Mouse (Mus musculus): ENCODE results near the gene Six5.
A peak's percentile ranks its signal among the peaks of the same experiment; 100 is the strongest.

The Six5 gene

DNA sequence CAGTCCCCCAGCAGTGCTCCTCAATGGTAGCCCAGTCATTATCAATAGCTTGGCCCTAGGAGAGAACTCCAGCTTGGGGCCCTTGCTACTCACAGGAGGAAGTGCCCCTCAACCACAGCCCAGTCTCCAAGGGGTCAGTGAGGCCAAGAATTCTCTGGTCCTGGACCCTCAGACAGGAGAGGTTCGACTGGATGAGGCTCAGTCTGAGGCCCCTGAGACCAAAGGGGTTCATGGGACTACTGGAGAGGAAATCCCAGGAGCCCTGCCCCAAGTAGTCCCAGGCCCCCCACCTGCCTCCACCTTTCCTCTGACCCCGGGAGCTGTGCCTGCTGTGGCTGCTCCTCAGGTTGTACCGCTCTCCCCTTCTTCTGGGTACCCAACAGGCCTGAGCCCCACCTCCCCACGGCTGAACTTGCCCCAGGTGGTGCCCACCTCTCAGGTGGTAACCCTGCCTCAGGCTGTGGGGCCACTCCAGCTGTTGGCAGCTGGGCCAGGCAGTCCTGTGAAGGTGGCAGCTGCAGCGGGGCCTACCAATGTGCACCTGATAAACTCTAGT is 2.1 kb downstream of the Six5 start:
- DNase-seq (ENCODE audit: low read depth) = no peak

DNA sequence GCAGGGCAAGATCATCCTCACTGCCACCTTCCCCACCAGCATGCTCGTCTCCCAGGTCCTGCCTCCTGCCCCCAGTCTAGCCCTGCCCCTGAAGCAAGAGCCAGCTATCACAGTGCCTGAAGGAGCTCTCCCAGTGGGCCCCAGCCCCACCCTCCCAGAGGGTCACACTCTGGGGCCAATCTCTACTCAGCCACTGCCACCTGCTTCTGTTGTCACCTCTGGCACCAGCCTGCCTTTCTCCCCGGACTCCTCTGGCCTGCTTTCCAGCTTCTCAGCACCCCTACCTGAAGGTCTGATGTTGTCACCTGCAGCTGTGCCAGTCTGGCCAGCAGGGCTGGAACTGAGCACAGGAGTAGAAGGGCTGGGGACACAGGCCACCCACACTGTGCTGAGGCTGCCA is 2.8 kb downstream of the Six5 start:
- DNase-seq (ENCODE audit: low read depth) = no peak

DNA sequence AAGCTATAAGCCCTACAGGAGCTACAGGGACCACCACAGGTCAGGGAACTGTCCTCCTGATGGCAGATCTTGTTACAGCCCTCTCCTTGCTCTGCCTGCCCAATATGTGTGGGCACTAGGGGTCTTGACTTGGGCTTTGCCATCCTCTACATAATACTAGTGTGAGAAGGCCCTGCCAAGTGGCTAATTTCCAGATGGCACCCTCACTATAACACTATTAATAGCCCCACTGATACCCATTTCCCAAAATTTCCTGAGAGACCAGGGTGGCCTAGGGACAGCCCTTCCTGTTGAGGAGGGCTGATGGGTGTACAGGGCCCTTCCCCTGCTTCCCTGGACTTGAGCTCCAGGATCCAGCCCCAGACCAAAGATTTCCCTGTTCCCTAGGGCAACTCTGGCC is 3.5 kb downstream of the Six5 start:
- DNase-seq (ENCODE audit: low read depth) = no peak

DNA sequence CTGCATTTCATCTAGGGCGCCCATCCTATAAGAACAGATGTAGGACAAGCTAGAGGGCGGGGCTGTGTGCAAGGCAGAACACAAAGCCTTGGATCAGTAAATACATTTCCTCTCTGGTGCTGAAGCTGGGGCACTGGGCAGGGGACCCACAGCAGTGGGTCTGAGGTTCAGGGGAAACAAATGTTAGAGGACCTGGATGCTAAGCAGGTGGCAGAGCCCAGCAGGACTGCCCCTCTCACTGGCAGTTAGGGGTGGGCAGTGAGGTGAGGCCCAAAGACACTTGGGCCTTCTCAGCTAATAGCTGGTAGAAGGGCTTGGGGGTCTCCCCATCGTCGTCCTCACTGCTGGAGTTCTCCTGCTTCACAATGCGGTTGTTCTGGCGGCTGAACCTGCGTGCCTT is 4.4 kb downstream of the Six5 start:
- DNase-seq (ENCODE audit: low read depth) = no peak

DNA sequence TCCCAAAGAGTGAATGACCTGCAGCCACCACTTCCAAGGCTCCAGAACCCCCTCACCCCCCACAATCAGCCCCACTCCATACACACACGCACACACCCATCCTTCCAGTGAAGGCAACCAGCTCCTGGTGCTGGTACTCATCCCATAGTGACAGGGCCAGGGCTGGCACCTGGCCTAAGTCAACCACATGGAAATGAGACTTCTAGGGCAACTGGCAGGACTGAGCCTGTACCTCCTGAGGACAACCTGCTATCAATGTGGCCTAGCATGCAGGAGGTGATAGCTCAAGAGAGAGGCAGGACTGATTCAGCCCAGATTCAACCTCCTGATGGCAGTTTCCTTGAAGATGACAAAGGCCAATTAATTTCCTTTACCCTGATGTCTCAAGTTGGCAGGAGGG is 5.9 kb downstream of the Six5 start:
- no peak for DNase-seq (ENCODE audit: low read depth)

DNA sequence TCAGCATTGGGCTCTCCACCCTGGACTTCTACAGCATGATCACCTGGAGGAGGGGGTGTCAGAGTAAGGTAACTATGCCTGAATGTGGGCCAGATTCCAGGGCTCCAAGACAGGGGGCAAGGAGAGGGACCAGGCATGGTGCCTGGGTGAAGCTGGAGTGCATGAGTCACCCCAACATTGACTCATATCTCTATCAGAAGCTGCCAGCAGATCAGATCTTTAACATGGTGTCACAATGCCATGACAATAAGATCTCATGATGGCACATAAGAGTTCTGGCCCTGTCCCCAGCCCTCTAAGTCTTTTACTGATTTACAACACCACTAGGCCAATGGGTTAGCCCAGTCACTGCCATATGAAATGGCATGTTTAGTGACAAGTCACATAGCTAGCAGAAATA is 9.3 kb downstream of the Six5 start:
- peak; percentile 30 for DNase-seq (ENCODE audit: low read depth)

DNA sequence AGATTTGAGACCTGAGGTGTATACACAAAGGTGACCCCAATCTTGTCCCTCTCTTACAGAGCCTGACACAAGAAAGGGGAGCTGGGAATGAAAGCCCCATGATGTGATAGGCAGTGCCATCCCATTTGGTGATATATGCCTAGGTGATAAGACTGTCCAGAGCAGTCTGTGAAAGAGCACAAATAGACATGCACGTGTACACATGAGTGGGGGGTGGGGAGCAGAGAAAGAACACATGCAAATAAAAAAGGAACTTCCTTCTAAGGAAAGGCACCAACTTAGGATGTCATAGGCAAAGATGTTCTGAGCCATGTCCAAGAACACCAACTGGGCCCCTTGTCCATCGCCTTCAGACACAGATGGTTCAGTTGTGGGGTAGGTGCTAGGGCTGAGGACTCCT is 10.1 kb downstream of the Six5 start:
- no peak for DNase-seq (ENCODE audit: low read depth)

DNA sequence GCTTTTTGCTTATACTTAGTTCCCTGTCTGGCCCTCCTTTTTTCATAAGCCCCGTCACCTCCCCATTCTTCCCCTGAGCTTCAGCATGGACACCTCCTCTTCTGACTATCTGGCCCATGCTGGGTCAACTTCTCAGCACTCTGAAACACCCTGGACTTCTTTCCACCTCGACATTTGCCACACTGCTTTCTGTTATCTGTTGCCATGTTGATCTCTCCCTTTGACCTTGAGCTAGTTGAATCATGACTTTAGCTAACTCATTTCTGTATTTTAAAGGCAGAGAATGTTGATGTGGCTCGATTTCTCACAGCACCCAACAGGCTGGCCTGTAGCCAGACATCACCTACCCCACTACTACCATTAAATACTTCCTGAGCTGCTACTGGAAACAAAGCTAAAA is 13.0 kb downstream of the Six5 start:
- no peak for DNase-seq (ENCODE audit: low read depth)

DNA sequence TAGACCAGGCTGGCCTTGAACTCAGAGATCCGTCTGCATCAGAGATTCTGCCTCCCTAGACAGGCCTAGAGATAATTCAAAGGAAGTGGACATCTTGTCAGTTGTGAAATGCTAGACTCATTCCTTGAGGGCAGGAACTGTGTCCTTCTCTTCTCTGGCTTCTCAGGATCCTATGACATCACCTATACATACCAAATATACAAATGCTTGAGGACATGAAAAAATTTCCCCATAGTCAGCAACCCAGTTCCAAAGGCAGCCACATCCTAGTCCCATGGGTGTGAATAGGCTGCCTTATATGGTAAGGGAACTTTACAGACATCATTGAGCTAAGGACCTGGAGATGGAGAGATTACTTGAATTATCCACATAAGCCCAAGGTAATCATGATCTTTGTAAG is 15.2 kb downstream of the Six5 start:
- no peak for DNase-seq (ENCODE audit: low read depth)

DNA sequence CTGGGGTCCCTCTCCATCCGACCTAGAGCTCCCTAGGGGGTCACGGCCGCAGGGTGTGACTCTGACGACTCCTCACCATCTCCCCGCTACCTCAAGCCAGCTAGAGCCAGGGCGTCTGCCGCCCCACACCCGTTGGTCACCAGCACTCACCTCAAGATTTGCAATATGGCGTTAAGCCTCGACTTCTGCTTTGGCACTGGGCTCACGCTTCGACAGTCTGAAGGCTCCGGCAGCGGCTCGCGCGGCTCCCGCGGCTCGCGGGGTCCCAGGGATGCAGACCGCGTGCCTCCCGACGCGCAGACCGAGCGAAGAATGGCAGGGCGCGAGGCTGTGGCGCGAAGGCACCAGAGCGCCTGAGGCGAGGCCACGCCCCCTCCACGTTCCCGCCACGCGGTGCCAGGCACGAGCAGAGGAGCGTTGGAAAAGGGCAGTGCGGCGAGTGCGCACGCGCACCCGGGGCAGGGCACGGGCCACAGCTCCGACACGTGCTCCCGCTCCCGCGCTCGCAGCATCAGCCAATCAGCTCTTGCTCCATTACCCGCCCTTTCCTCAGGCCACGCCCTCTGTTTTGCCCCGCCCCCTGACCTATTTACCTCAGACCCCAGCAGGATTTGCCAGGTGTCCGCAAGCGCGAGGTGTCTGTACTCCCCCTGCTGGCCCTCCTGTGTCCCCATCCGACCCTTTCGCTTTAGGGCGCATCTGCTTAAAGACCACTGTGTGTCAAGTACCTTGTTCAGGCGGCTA is 23.8 kb downstream of the Six5 start, which contains the start of gene Gm4969:
Gm4969 (minus strand) TSS at position 341 of the 744 bp plus-strand sequence.
- no peak for DNase-seq (ENCODE audit: low read depth)

DNA sequence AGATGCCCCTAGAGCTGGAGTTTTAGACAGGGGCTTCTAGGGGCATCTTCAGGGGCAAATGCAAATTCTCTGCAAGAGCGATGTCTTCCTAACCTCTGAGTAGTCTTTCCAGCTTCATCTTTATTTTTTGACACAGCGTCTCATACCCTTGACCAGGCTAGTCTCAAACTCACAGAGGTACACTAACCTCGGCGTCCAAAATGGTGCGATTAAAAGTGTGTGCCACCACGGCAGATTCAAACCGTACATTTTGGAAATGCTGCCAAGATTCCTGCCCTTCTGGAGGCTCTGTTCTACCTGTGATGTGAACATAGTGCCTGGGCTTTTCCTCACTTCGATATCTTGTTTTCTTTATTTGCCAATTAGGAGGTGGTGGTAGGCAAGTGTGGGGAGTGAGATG is 24.7 kb downstream of the Six5 start:
- DNase-seq (ENCODE audit: low read depth) = no peak

DNA sequence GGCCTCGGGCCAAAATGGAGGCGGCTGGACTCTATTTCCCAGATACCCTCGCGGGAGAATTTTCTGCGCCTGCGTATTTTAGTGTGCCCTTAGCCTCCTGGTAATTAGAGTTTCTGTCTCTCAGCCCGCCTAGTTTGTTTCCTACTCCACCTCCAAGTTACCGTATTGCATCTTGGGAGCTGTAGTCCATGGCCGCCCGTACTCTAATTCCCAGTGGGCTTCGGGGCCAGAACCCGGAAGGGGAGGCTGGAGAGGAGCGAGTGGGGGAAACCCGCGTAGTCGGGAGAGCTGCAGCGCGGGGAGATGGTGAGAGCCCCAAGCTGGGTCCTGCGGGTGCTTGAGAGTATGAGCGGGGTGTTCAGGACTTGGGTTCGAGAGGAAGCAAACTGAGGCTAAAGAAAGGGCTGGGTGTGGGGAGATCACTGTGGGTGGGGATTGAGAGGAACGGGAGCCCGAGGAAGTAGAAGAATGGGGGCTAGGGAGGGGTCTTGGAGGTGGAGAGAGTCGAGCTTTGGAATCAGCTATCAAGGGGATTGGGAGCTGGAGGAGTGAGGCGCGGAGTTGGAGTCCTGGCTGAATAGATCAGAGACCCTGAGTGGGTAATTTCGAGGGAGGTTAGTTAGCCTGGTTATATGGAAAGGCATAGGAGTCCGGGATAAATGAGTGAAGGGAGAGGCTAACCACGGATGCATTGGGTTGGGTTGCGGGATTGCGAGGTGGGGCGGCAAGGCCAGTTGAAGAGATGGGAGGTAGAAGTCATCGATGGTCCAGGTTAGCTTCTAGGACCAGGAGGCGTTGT is 25.4 kb downstream of the Six5 start, which contains the start of gene Fbxo46:
Fbxo46 (plus strand) TSS at position 229 of the 799 bp plus-strand sequence.
- peak; percentile 97 for DNase-seq (ENCODE audit: low read depth)

DNA sequence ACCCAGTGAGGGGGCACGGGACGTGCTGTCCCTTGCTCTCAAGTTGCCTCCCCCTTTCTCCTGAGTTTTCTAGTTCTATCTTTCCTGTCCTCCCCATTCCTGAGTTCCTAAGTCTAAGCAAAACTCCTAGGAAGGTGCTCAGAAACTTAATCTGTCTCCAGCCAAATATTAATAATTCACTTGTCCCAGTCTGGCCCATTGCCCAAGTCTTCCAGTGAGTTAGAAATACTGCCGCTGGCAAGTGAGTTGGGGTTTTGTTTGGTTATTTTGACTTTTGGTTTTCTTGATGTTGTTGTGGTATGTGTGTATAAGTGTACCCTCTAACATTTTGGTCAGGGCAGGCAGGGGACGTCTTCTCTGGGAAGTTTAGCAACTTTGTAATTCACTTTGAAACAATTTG is 27.3 kb downstream of the Six5 start:
- no peak for DNase-seq (ENCODE audit: low read depth)

DNA sequence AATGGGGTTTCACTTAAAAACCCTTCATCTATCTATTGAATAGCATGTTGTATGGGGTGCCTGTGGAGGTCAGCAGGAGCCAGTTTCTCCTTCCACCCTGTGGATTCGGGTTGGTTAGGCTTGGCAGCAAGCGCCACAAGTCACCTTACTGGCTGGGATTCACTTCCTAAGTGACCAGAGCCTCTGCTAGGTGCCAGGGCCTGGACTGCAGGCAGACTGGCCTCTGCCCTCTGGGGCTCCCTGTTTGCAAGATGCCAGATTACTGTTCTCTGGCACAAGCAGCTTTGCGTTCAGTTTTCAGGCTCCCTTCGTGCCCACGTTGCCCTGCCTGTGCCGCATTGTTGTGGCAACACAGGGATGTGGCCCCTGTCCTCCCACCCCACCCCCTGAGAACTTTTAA is 30.3 kb downstream of the Six5 start:
- no peak for DNase-seq (ENCODE audit: low read depth)

DNA sequence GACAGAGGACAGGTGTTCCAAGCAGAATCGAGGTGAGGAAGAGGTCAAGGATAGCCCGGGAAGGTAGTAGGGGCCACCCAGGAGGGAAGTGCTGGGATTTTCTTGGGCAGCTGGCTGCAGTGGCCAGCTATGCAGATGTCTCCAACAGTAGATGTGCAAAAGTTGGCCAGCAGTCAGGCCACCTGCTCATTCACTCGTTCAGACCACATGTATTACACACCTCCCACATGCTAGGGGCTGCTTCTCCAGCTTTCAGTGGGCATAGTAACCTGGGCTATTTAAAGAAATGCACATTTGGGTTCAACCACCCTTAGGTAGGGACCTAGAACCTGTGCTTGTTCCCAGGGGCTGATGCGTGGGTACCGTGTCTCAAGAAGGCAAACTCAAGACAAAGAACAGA is 33.4 kb downstream of the Six5 start:
- DNase-seq (ENCODE audit: low read depth) = no peak

DNA sequence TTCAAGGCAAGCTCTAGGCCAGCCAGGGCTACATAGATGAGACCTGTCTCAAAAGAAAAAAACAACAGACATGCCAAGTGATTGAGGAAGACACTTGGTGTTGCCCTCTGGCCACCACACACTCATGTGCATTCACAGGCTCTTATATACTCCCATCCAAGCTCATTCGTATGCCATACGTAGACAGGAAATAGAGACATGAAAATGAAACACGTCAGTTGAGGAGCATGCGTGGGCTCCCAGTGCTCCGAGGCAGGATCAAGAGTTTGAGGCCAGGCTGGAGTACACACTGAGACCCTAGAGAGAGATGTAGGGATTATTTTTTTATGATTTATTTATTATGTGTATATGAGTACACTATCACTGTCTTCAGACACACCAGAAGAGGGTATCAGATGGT is 35.0 kb downstream of the Six5 start:
- no peak for DNase-seq (ENCODE audit: low read depth)

DNA sequence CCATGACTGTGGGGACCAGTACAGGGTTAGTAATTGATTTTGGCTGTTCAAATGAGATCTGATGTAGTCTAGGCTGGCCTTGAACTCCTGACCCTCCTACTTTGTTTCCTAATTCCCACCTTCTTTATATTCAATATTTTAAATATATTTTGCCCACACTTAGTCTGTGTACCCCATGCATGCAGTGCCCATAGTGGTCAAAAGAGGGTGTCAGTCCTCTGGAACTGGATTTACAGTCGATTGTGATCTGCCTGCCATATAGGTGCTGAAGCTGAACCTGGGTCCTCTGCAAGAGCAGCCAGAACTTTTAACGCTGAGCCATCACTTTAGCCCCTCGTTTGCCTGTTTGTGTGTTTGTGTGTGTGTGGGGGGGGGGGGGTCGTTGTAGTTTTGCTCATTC is 36.3 kb downstream of the Six5 start:
- DNase-seq (ENCODE audit: low read depth) = peak; percentile 68

DNA sequence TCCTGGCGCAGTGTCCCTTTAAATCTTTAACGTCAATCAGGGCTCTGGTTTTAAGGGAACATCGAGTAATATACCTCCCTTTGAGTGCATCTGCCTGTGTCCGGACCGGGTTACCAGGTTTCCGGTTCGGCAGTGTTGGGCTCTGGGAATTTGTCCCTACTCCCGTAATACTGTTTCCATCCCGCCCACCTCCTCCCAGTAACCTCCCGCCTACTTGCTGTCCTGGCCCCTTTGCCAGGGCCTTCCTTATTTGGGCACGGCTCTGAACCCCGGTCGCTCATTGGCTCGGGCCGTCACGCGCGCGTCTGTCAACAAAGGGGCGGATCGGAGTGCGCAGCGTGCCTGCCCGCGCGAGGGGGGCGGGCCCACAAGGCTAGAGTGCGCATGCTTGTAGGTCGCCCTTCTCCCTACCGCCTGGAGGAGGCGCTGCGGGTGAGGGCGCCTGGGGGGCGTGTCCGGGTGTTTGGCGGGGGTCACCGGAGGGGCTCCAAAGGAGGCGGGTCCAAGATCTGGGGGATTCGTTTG is 37.0 kb downstream of the Six5 start:
- peak; percentile 99 for DNase-seq (ENCODE audit: low read depth)

DNA sequence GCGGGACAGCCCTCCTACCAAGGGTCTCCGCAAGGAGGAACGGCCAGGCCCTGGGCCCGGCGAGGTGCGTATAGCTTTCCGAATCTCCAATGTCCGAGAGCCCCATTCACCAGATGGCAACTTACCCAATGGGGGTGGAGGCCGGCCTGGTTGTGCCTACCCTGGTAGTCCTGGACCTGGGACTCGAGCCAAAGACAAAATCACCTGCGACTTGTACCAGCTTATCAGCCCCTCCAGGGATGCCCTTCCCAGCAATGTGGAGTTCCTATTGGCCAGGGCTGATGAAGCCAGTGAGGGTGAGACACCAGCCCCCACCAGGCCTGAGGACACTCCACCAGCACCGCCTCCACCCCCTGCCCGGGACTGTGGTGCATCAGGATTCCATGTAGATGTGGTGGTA is 41.8 kb downstream of the Six5 start:
- DNase-seq (ENCODE audit: low read depth) = no peak

DNA sequence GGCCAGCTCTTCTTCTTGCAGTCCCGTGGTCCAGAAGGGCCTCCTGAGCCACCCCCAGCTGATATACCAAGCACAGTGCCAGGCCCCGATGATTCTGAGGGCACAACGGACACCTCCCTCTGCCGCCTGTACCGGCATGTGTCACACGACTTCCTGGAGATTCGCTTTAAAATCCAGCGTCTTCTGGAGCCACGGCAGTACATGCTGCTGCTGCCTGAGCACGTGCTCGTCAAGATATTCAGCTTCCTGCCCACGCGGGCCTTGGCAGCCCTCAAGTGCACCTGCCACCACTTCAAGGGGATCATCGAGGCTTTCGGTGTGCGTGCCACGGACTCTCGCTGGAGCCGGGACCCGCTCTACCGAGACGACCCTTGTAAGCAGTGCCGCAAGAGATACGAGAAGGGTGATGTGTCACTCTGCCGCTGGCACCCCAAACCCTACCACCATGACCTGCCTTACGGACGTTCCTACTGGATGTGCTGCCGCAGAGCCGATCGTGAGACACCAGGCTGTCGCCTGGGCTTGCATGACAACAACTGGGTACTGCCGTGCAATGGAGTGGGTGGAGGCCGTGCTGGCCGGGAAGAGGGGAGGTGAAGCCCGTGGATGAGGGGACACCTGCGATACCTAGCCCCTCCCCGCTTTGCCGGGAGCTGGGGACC is 42.4 kb downstream of the Six5 start:
- DNase-seq (ENCODE audit: low read depth) = no peak

DNA sequence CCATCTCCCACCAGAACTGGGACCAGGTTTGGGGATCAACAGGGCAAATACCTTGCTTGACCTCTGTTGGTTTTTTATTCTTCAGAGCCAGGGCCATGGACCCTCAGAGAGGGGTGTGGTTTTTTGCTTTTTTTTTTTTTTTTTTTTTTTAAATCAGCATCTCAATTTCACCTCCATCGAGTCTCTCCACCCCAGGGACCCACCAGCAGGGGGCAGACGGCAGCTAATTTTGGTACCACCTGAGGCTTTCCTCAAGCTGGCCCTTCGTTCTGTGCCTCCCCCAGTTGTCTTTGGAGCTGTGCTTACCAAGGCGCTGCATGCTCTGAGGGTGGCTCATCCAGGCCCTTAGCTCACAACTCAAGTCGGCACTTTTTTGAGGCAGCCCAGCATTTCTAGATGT is 43.0 kb downstream of the Six5 start:
- DNase-seq (ENCODE audit: low read depth) = peak; percentile 91

DNA sequence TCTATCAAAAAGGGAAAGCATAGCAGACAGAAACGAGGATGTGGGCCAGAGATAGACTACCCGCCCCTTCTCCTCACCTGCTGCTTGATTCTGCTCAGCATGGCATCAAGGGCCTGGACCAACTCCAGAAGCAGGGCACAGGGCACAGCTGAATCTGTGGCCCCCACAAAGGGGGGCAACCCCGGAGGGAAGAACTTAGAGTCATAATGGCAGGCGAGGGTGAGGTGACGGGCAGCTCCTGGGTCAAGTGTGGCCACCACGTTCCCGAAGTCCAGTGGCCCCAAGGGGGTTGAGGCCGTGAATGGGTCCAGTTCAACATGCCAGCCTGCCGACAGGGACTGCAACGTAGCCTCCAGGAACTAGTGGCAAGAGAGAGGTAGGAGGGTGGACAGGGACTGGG is 52.4 kb downstream of the Six5 start:
- DNase-seq (ENCODE audit: low read depth) = no peak

All from NIH3T3 (cell line).